Mouse (Mus musculus) CH12.LX (cell line): Measurements from ENCODE around the gene Tfpt. TPM values are rescaled to one million over a fixed set of nuclear protein-coding genes. Genes with fewer than 3 reads are reported as not detected.

Experiments used
- DNase-seq: peaks from one replicate; pipeline ENCODE4 v3.0.0-alpha.2; 2013; ENCODE audit errors: extremely low read depth
- H3K27ac ChIP-seq: 2 replicates; pipeline ENCODE4 v1.5.1; 2012; ENCODE audit warnings: low read depth, mild to moderate bottlenecking, control low read depth, moderate library complexity; ENCODE audit not compliant: insufficient read depth
- H3K27me3 ChIP-seq: replicated peaks from 2 replicates; pipeline ENCODE3; 2012; ENCODE audit warnings: inconsistent platforms
- H3K36me3 ChIP-seq, 2 experiments: replicated peaks in 1 of 2; 2 replicates each; pipeline versions ENCODE3 to v1.6.1; 2012; ENCODE audit warnings: inconsistent platforms in 1 of 2, low read length in 1 of 2, mild to moderate bottlenecking in 1 of 2, mixed read lengths in 1 of 2, moderate library complexity in 1 of 2; ENCODE audit not compliant: control insufficient read depth in 1 of 2, insufficient read depth in 1 of 2
- H3K4me1 ChIP-seq, 2 experiments: 2 replicates each; pipeline ENCODE4 v1.6.1; 2012; ENCODE audit warnings: inconsistent platforms in 1 of 2, moderate library complexity in 1 of 2; ENCODE audit not compliant: insufficient read depth in 2 of 2, control insufficient read depth in 1 of 2
- H3K4me2 ChIP-seq: 2 replicates; pipeline ENCODE4 v1.6.1; 2012; ENCODE audit warnings: low read depth, mild to moderate bottlenecking, control low read depth; ENCODE audit not compliant: poor library complexity, insufficient read depth, severe bottlenecking
- H3K4me3 ChIP-seq, 3 experiments: fragments of 150-350 bp in 1 of 3; sonication (generic) in 1 of 3; replicated peaks in 1 of 3; 2 replicates each; pipeline versions ENCODE3 to v1.5.1; 2011 to 2012; ENCODE audit warnings: low read depth in 2 of 3, low read length in 2 of 3, mild to moderate bottlenecking in 2 of 3, moderate library complexity in 2 of 3, control low read depth in 1 of 3, improper control_type of control experiment in 1 of 3, inconsistent platforms in 1 of 3, mixed read lengths in 1 of 3; ENCODE audit not compliant: poor library complexity in 1 of 3
- H3K79me2 ChIP-seq: replicated peaks from 2 replicates; pipeline ENCODE4 v1.6.1; 2012; ENCODE audit warnings: mild to moderate bottlenecking, moderate library complexity; ENCODE audit not compliant: control insufficient read depth, poor library complexity, insufficient read depth, severe bottlenecking; ENCODE audit errors: extremely low read depth
- H3K9ac ChIP-seq: 2 replicates; pipeline ENCODE4 v1.6.1; 2012; ENCODE audit warnings: low read depth, mild to moderate bottlenecking, control low read depth, moderate library complexity; ENCODE audit not compliant: insufficient read depth
- H3K9me3 ChIP-seq: replicated peaks from 2 replicates; pipeline ENCODE3; 2012; ENCODE audit warnings: low read length, inconsistent platforms, mixed read lengths
- BHLHE40 ChIP-seq: IDR thresholded peaks from 2 replicates; pipeline ENCODE4 v1.6.1; 2011; ENCODE audit warnings: mild to moderate bottlenecking, low read depth, low read length, improper control_type of control experiment
- CHD2 ChIP-seq: IDR thresholded peaks from 2 replicates; pipeline ENCODE4 v1.6.1; 2011; ENCODE audit warnings: low read length, improper control_type of control experiment
- CTCF ChIP-seq, 2 experiments: IDR thresholded peaks in 1 of 2; conservative IDR thresholded peaks in 1 of 2; 2 replicates each; pipeline ENCODE4 v1.5.1; 2011 to 2012; ENCODE audit warnings: low read depth in 2 of 2, low read length in 2 of 2, improper control_type of control experiment in 1 of 2, inconsistent platforms in 1 of 2, mild to moderate bottlenecking in 1 of 2, moderate library complexity in 1 of 2
- E2F4 ChIP-seq: IDR thresholded peaks from 2 replicates; pipeline ENCODE4 v1.6.1; 2011; ENCODE audit warnings: low read depth, low read length, improper control_type of control experiment; ENCODE audit not compliant: insufficient replicate concordance
- ELF1 ChIP-seq: IDR thresholded peaks from 2 replicates; pipeline ENCODE4 v1.6.1; 2014; ENCODE audit warnings: low read depth, mild to moderate bottlenecking, inconsistent platforms, low read length, improper control_type of control experiment
- EP300 ChIP-seq: IDR thresholded peaks from 2 replicates; pipeline ENCODE4 v1.6.1; 2011; ENCODE audit warnings: low read length, improper control_type of control experiment
- GABPA ChIP-seq: IDR thresholded peaks from 2 replicates; pipeline ENCODE4 v1.6.1; 2012; ENCODE audit warnings: low read depth, low read length, improper control_type of control experiment, inconsistent platforms; ENCODE audit not compliant: insufficient replicate concordance
- HCFC1 ChIP-seq: IDR thresholded peaks from 2 replicates; pipeline ENCODE4 v1.6.1; 2012; ENCODE audit warnings: low read depth, mild to moderate bottlenecking, inconsistent platforms, low read length, improper control_type of control experiment
- JUN ChIP-seq: IDR thresholded peaks from 2 replicates; pipeline ENCODE4 v1.6.1; 2011; ENCODE audit warnings: low read depth, mild to moderate bottlenecking, low read length, improper control_type of control experiment, moderate library complexity; ENCODE audit not compliant: insufficient read depth
- JUND ChIP-seq: conservative IDR thresholded peaks from 2 replicates; pipeline ENCODE4 v1.6.1; 2011; ENCODE audit warnings: low read depth, low read length, improper control_type of control experiment
- MAFK ChIP-seq: IDR thresholded peaks from 2 replicates; pipeline ENCODE4 v1.6.1; 2011; ENCODE audit warnings: low read length, improper control_type of control experiment; ENCODE audit not compliant: insufficient replicate concordance
- MAX ChIP-seq: IDR thresholded peaks from 2 replicates; pipeline ENCODE4 v1.6.1; 2011; ENCODE audit warnings: low read length, improper control_type of control experiment
- MEF2A ChIP-seq: IDR thresholded peaks from 2 replicates; pipeline ENCODE4 v1.6.1; 2014; ENCODE audit warnings: low read depth, mild to moderate bottlenecking, inconsistent platforms, low read length, improper control_type of control experiment, borderline replicate concordance
- MXI1 ChIP-seq: IDR thresholded peaks from 2 replicates; pipeline ENCODE4 v1.6.1; 2011; ENCODE audit warnings: mild to moderate bottlenecking, low read depth, low read length, improper control_type of control experiment
- MYC ChIP-seq: IDR thresholded peaks from 2 replicates; pipeline ENCODE4 v1.6.1; 2011; ENCODE audit warnings: low read depth, mild to moderate bottlenecking, improper control_type of control experiment, low read length
- NELFE ChIP-seq: IDR thresholded peaks from 2 replicates; pipeline ENCODE4 v1.6.1; 2011; ENCODE audit warnings: low read depth, low read length, improper control_type of control experiment
- NRF1 ChIP-seq: IDR thresholded peaks from 2 replicates; pipeline ENCODE4 v1.6.1; 2014; ENCODE audit warnings: low read depth, mild to moderate bottlenecking, inconsistent platforms, low read length, improper control_type of control experiment, moderate library complexity
- POLR2A ChIP-seq: IDR thresholded peaks from 2 replicates; pipeline ENCODE4 v1.6.1; 2011; ENCODE audit warnings: low read depth, mild to moderate bottlenecking, improper control_type of control experiment, low read length
- POLR2AphosphoS2 ChIP-seq: IDR thresholded peaks from 2 replicates; pipeline ENCODE4 v1.6.1; 2011; ENCODE audit warnings: low read depth, low read length, improper control_type of control experiment
- RAD21 ChIP-seq: IDR thresholded peaks from 2 replicates; pipeline ENCODE4 v1.6.1; 2011; ENCODE audit warnings: low read depth, mild to moderate bottlenecking, low read length, improper control_type of control experiment, moderate library complexity
- RCOR1 ChIP-seq: conservative IDR thresholded peaks from 2 replicates; pipeline ENCODE4 v1.6.1; 2012; ENCODE audit warnings: low read depth, mild to moderate bottlenecking, inconsistent platforms, low read length, improper control_type of control experiment
- SMC3 ChIP-seq: IDR thresholded peaks from 2 replicates; pipeline ENCODE4 v1.6.1; 2011; ENCODE audit warnings: low read depth, low read length, improper control_type of control experiment
- TBP ChIP-seq: conservative IDR thresholded peaks from 2 replicates; pipeline ENCODE4 v1.6.1; 2011; ENCODE audit warnings: low read depth, low read length, improper control_type of control experiment
- UBTF ChIP-seq: IDR thresholded peaks from 2 replicates; pipeline ENCODE4 v1.6.1; 2012; ENCODE audit warnings: low read depth, mild to moderate bottlenecking, inconsistent platforms, low read length, improper control_type of control experiment, moderate library complexity
- USF2 ChIP-seq: conservative IDR thresholded peaks from 2 replicates; pipeline ENCODE4 v1.6.1; 2011; ENCODE audit warnings: low read depth, low read length, improper control_type of control experiment
- ZKSCAN1 ChIP-seq: IDR thresholded peaks from 2 replicates; pipeline ENCODE4 v1.6.1; 2012; ENCODE audit warnings: low read depth, inconsistent platforms, low read length, improper control_type of control experiment, borderline replicate concordance
- ZMIZ1 ChIP-seq: IDR thresholded peaks from 2 replicates; pipeline ENCODE4 v1.6.1; 2012; ENCODE audit warnings: low read depth, mild to moderate bottlenecking, inconsistent platforms, low read length, improper control_type of control experiment
- ZNF384 ChIP-seq: IDR thresholded peaks from 2 replicates; pipeline ENCODE4 v1.6.1; 2012; ENCODE audit warnings: low read depth, low read length, improper control_type of control experiment, inconsistent platforms
- dilution Hi-C: fragments of 300-500 bp; cut with MboI; formaldehyde crosslinking; loops from 2 replicates; pipeline ENCODE4 v1.14.3; 2020; ENCODE audit warnings: low sequenced_read_pairs; ENCODE audit not compliant: extremely low pct_unique_long_range_greater_than_20kb, extremely low pct_ligation_motif_present
- in situ Hi-C: fragments of 300-500 bp; cut with MboI; formaldehyde crosslinking; loops from 3 replicates; pipeline ENCODE4 v1.14.3; 2019; ENCODE audit warnings: low sequenced_read_pairs, low pct_ligation_motif_present, low pct_unique_long_range_greater_than_20kb, mixed read lengths
- polyA plus RNA-seq: library from polyadenylated mRNA; unstranded; fragments of >175 nt; gene quantifications from 2 replicates; pipeline ENCODE4 v1.2.1, GENCODE M21; 2012; ENCODE audit warnings: low read depth; ENCODE audit not compliant: insufficient read length
- total RNA-seq, 2 experiments: library from RNA; depleted of rRNA; stranded (reverse); fragments of 300-350 nt in 1 of 2; fragments of >200 nt in 1 of 2; gene quantifications; 2 replicates each; pipeline ENCODE4 v1.2.3; 2012 to 2014

Tfpt gene
- total and polyA plus RNA-seq, 3 experiments = 15.9 to 38.6 (median 28.8) TPM

DNA sequence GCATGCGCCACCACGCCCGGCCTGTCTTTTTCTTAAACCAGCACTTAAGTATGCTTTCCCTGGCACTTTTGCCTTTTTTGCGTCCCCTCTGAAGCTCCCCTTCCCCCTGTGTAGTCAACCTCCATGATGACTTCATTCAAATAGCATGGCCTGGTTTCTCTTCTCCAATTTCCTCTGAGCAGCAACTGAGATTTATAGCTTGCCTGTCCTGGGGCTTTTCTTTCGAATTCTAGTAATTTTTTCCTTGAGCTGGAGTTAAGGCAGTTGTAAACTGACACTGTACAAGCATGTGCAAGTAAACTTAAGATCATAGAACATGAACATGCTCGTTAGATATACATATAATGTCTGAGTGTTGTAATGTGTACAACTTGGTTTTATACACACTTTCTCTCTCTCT, 22.3 kb downstream of the Tfpt start (continued):
- TF ChIP-seq GABPA (no peak), JUND (peak; percentile 53), CTCF (conservative IDR thresholded peaks at IDR 0.05 in 1 of 2, IDR thresholded peaks at IDR 0.05 in 1 of 2; ENCODE audit: low read depth in 2 of 2, low read length in 2 of 2) (no peak)

DNA sequence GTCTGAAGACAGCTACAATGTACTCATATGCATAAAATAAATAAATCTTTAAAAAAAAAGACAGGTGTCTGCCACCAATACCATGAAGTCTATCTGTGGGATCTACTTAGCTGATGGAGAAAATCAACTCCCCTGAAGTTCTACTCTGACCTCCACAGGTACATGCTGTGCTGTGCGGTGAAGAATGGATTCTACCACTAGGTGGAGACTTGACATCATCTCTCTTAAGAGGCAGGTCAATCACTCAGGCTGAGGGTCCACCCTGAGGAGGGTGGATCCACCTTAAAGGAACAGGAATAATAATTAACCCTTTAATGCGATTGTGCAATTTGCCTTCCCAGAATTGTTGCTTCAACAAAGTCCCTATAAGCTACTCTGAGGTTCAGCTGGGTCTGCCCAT, 22.9 kb downstream of the Tfpt start:
- Histone ChIP-seq H3K4me1 (peaks cover 0 to 3% of the 10 kb centered on the region in 2 experiments; a peak in 1 of 4 replicates), H3K9ac (peak overlapping the region; percentile 58; the same call in 1 of the 2 replicates), H3K9me3 (peaks cover 4% of the 10 kb centered on the region), H3K4me2 (peak overlapping the region; percentile 42; the same call in 1 of the 2 replicates), H3K4me3 (no peak overlapping the region), H3K27ac (no peak overlapping the region), H3K27me3 (no peaks in the 10 kb centered on the region), H3K36me3 (no peaks in the 10 kb centered on the region), H3K79me2 (no peaks in the 10 kb centered on the region)
- dilution Hi-C loops = no loop called here
- peak; percentile 84 for DNase-seq
- in situ Hi-C loops = no loop called here
- TF ChIP-seq ELF1 = no peak
- TF ChIP-seq POLR2A = no peak
- TF ChIP-seq CHD2 = no peak
- TF ChIP-seq USF2 = no peak
- no peak for TF ChIP-seq HCFC1
- TF ChIP-seq CTCF (conservative IDR thresholded peaks at IDR 0.05 in 1 of 2, IDR thresholded peaks at IDR 0.05 in 1 of 2; ENCODE audit: low read depth in 2 of 2, low read length in 2 of 2) = peak; percentile 48 to 87
- TF ChIP-seq RCOR1 = no peak
- no peak for TF ChIP-seq NRF1
- no peak for TF ChIP-seq MXI1
- TF ChIP-seq ZKSCAN1 = no peak
- no peak for TF ChIP-seq MAX
- no peak for TF ChIP-seq GABPA
- no peak for TF ChIP-seq EP300
- TF ChIP-seq BHLHE40 = no peak
- TF ChIP-seq NELFE = 0 out of 2 replicates have a peak, but pooled peaks have one; percentile 4
- TF ChIP-seq TBP = no peak; the same call in 1 of the 2 replicates
- TF ChIP-seq JUND = no peak
- no peak for TF ChIP-seq JUN
- no peak for TF ChIP-seq MAFK
- TF ChIP-seq E2F4 = no peak
- TF ChIP-seq ZMIZ1 = no peak
- TF ChIP-seq SMC3 = peak; percentile 59
- no peak for TF ChIP-seq MEF2A
- TF ChIP-seq RAD21 = peak; percentile 79
- no peak; the same call in 1 of the 2 replicates for TF ChIP-seq MYC
- no peak for TF ChIP-seq ZNF384
- TF ChIP-seq UBTF = no peak
- no peak for TF ChIP-seq POLR2AphosphoS2
- TF ChIP-seq, all 38 proteins: peak for 4
